Mouse (Mus musculus) erythroblast, adult 5-6 weeks (primary cell): Measurements from ENCODE around the gene Dcaf11. TPM values are rescaled to one million over a fixed set of nuclear protein-coding genes. Genes with fewer than 3 reads are reported as not detected.

ENCODE experiments used
- ATAC-seq: replicated peaks from 2 replicates; pipeline ENCODE4 v1.8.0; 2016; ENCODE audit warnings: moderate number of reproducible peaks, mild to moderate bottlenecking, moderate TSS enrichment, inconsistent platforms; ENCODE audit not compliant: poor library complexity, low FRiP score, severe bottlenecking
- total RNA-seq, 2 experiments: library from RNA; stranded (forward) in 1 of 2; stranded (reverse) in 1 of 2; fragments of 150-400 nt in 1 of 2; fragments of 200-764, 138-1000 nt in 1 of 2; gene quantifications; 2 replicates each; pipeline versions ENCODE4 v1.2.3 to v1.2.4; 2015 to 2017; ENCODE audit warnings: low replicate concordance in 2 of 2

Dcaf11 gene
- total RNA-seq, 2 experiments from 2014 or later, result 21.9 to 46.2 TPM

DNA sequence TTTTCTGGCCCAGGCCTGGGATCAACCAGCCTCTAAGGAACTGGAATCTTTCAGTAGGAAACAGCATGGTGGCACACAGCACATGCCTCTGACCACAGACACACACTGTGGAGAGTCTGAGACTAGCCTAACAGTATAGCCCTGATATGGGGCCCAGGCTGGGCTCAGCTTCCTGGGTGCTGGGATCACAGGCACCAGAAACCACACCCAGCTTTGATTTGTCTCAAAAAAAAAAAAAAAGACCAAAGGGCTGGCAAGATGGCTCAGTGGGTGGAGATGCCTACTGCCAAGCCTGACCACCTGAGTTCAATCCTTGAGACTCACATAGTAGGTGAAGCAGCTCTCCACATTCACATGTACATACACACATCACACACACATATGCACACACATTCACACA lies 5.2 kb upstream of the Dcaf11 start:
- no peak for ATAC-seq

DNA sequence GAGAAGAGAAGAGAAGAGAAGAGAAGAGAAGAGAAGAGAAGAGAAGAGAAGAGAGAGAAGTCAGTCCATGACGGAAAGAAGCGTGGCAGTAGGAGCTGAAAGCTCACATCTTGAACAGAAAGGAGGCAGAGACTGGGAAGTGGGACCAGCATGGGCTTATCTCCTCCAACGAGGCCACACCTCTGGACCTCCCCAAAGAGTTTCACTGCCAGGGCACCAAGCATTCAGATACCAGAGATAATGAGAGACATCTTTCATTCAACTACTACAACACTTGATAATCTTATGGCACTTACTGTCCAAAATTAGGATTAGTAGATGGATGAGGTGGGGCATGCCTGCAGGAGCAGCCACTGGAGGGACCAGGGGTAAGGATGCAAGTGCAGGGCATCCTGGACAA lies 4.0 kb upstream of the Dcaf11 start:
- no peak for ATAC-seq

GRCm38 (mm10) chr14:55557003-55557402 lies 2.8 kb upstream of the Dcaf11 start:
- no peak for ATAC-seq

- no peak for ATAC-seq
These were observed 2.2 kb upstream of the Dcaf11 start for GRCm38 (mm10) chr14:55557587-55557986.

- ATAC-seq, result no peak
These were observed 912 bp upstream of the Dcaf11 start for GRCm38 (mm10) chr14:55558740-55559448.

- peak; percentile 84 for ATAC-seq
These were observed 632 bp downstream of the Dcaf11 start, which contains the start of gene A730061H03Rik for GRCm38 (mm10) chr14:55560202-55561073. TSS of gene A730061H03Rik (minus strand) at chr14:55560406.

DNA sequence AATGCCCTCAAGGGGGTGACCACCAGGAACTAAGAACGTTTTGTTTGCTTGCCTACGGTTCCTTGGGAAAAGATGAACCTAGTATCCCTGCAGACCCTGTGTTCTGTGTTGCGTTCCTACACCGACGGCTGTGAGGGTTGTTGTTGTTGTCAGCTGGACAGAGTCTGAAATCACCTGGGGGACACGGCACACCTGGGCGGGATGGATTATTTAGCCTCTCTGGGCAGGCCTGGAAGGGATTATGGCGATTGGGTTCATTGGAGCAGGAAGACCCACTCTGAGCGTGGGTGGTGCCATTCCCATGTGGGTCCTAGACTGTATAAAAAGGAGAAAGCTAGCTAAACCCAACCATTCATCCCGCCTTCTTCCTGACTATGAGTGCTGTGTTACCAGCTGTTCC lies 2.1 kb downstream of the Dcaf11 start:
- no peak for ATAC-seq

DNA sequence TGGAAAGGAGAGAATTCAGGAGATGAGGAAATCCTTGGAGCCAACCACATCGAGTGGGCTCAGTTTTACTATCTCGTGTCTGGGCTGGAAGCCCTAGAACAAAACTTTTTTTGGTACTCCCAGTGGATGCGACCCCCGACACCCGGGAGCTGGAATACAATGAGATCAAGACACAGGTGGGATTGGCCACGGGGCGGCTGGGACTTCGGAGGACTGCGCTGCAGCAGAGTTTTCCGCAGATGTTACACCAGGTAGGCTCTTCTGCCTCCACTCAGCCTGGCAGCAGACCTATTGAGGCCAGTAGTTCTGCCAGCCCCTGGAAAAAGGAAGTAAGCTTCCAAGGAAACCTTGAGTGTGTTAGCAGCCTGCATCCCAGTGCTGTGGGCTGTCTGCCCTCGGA lies 3.4 kb downstream of the Dcaf11 start:
- ATAC-seq, result no peak

- ATAC-seq, result no peak
These were observed 5.9 kb downstream of the Dcaf11 start for GRCm38 (mm10) chr14:55565748-55566147.

DNA sequence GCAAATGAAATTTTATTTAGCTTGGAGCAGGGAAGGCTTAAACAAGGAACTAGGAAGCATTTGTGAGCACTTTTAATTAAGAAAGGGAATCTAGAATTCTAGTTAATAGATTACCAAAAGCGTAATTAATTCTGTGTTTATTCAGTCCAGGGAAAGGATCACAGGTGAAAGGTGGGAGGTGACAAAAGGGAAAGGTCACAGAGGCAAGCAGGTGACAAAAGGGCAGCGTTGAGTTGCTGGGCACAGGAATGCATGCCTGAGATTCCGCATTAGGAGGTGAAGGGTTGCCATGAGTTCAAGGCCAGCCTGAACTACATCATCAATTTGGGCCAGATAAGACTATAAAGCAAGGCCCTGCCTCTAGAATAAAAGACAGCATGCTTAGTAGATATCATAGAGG lies 7.7 kb downstream of the Dcaf11 start:
- no peak for ATAC-seq

GRCm38 (mm10) chr14:55570588-55570987 lies 10.8 kb downstream of the Dcaf11 start:
- ATAC-seq, result peak; percentile 34; the same call in 1 of the 2 replicates

- no peak for ATAC-seq
These were observed 12.0 kb downstream of the Dcaf11 start for GRCm38 (mm10) chr14:55571760-55572159.

GRCm38 (mm10) chr14:55575302-55575701 lies 15.5 kb downstream of the Dcaf11 start, which contains the start of gene Fitm1:
TSS of gene Fitm1 (plus strand) at chr14:55575617.
- no peak for ATAC-seq

- no peak for ATAC-seq
These were observed 15.9 kb downstream of the Dcaf11 start for GRCm38 (mm10) chr14:55575711-55576110.

DNA sequence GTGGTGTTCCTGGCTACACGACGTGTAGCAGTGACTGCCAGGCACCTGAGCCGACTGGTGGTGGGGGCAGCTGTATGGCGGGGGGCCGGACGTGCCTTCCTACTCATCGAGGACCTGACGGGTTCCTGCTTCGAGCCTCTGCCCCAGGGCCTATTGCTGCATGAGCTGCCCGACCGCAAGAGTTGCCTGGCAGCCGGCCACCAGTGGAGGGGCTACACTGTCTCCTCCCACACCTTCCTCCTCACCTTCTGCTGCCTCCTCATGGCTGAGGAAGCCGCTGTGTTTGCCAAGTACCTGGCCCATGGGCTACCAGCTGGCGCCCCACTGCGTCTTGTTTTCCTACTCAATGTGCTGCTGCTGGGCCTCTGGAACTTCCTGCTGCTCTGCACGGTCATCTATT lies 16.6 kb downstream of the Dcaf11 start:
- no peak for ATAC-seq

DNA sequence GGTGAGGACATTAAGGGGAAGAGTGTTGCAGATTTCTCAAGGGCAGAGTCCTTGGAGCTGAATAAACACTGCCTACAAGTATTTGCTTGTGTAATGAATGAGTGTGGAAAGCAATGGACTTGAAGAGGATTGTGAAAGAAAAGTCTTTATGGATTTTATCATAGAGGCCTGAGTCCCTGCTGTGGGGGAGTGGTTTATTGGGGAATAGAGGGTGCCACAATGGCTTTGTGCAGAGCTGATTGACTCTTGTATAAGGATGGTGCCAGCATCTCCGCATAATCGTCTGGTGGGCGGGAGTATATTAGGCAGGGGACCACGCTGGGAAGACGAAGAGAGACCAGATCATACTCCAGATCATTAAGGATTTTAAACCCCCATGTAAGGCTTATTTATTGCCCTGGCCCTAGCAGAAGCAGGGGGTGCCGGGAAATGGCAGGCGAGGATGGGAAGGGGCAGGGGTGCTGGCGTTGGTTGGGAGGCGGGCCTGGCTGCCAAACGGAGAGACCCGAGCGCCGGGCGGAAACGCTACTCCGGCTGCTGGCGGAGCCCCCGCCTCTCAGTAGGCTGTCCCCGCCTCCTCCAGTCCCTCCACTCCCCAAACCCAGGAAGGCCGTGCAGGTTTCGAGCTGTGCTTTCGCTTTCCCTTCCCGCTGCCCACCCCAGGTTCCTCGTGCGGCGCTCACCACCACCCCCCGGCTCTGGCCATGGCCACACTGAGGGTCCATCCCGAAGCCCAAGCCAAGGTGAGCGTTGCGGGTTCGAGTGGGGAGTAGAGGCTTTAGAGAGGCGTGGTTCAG lies 18.3 kb downstream of the Dcaf11 start, which contains the start of gene Psme1:
Psme1 (plus strand) TSS at position 253 of the 797 bp plus-strand sequence.
- peak; percentile 78 for ATAC-seq

DNA sequence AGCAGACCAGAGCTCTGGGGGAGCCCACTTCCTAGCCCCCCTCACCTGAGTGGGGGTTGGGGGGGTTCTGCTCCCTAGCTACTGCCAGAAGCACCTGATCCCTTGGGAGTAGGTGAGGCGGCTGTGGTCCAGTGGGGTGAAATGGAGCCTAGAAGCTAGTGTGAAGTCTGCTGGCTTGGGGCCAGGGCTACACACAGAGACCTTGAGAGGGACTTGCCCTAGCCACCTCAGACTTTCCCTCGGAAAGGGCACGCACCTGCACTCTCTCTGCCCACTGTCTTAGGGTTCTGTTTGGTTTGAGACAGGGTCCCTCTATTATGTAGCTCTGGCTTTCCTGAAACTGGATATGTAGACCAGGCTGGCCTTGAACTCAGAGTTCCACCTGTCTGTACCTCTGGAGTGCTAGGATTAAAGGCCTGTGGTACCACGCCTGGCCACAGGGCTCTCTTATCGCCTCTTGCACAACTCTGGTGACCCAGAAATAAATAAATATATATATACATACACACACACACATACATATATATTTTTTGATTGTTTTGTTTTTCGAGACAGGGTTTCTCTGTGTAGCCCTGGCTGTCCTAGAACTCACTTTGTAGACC lies 19.0 kb downstream of the Dcaf11 start:
- ATAC-seq, result peak; percentile 62

DNA sequence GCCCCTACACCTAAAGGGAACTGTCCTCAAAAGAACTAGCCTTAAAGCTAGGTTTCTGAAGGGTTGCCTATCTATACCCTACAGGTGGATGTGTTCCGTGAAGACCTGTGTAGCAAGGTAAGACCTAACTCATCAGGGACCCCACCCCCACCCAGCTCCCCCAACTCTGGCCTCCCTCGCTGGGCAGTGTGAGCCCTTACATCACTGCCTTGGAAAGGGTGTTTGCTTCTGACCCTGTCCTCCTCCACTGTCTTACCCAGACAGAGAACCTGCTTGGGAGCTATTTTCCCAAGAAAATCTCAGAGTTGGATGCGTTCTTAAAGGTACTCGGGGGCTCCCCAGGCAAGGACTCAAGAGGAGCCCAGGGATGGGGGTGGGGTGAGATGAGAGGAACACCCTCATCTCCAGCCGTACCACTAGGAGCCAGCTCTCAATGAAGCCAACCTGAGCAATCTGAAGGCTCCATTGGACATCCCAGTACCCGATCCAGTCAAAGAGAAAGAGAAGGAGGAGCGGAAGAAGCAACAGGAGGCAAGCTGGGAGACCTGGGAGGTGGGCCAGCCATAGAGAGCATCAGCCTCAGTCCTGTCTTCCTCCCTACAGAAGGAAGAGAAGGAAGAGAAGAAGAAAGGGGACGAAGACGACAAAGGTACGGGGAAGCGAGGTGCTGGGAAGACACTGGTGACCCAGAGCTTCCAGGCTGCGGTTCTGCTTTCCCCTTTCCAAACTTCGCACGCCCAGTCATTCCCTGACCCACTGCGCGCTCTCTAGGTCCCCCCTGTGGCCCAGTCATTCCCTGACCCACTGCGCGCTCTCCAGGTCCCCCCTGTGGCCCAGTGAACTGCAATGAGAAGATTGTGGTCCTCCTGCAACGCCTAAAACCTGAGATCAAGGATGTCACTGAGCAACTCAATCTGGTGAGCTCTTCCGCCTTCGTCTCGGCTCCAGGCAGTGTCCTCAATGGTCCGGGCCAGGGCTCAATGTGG lies 20.0 kb downstream of the Dcaf11 start:
- ATAC-seq, result no peak

DNA sequence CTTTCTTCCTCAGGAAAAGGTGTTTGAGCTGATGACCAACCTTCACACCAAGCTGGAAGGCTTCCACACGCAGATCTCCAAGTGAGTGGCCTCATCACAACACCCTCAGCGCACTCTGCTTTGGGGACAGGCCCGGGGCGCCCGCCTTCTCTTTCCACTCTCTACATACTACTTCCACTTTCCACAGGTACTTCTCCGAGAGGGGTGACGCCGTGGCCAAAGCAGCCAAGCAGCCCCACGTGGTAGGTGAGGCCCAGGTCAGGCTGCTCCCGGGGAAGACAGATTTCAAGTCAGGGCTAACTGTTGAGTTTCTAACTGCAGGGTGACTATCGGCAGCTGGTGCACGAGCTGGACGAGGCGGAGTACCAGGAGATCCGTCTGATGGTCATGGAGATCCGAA lies 20.9 kb downstream of the Dcaf11 start:
- ATAC-seq, result no peak
